Mouse (Mus musculus) midbrain, embryonic 16.5 days (tissue): ENCODE measurements at regions not wholly inside any gene's neighbourhood (a gene's known extent, or its start where the extent isn't known, plus 50 kb on each side); places are given as distances from the start of the nearest gene placed in this dataset.

Source experiments
- ATAC-seq: fragments of 200-750 bp; cut with Nextera tagmentation; 2 replicates; pipeline ENCODE4 v1.8.0; 2017; ENCODE audit warnings: moderate TSS enrichment
- H3K27ac ChIP-seq: fragments of 300-500 bp; sonication (generic); 2 replicates; pipeline ENCODE4 v1.5.1; 2014; ENCODE audit warnings: mild to moderate bottlenecking, low read length, mixed read lengths
- H3K27me3 ChIP-seq: fragments of 300-500 bp; sonication (generic); 2 replicates; pipeline ENCODE4 v1.6.1; 2014; ENCODE audit warnings: low read depth, low read length, mixed read lengths; ENCODE audit not compliant: control insufficient read depth, insufficient read depth
- H3K36me3 ChIP-seq: fragments of 300-500 bp; sonication (generic); 2 replicates; pipeline ENCODE4 v1.6.1; 2014; ENCODE audit warnings: mild to moderate bottlenecking, low read length, moderate library complexity, mixed read lengths; ENCODE audit not compliant: control insufficient read depth, insufficient read depth
- H3K4me1 ChIP-seq: fragments of 300-500 bp; sonication (generic); 2 replicates; pipeline ENCODE4 v1.6.1; 2014; ENCODE audit warnings: mild to moderate bottlenecking, low read length, mixed read lengths; ENCODE audit not compliant: control insufficient read depth, insufficient read depth
- H3K4me2 ChIP-seq: fragments of 300-500 bp; sonication (generic); 2 replicates; pipeline ENCODE4 v1.6.1; 2014; ENCODE audit warnings: mild to moderate bottlenecking, low read length, mixed read lengths
- H3K4me3 ChIP-seq: fragments of 300-500 bp; sonication (generic); 2 replicates; pipeline ENCODE4 v1.5.1; 2014; ENCODE audit warnings: low read depth, mild to moderate bottlenecking, low read length, moderate library complexity, mixed read lengths
- H3K9ac ChIP-seq: fragments of 300-500 bp; sonication (generic); 2 replicates; pipeline ENCODE4 v1.6.1; 2014; ENCODE audit warnings: low read depth, low read length, mixed read lengths
- H3K9me3 ChIP-seq: fragments of 300-500 bp; sonication (generic); replicated peaks from 2 replicates; pipeline ENCODE4 v1.6.1; 2014; ENCODE audit warnings: mild to moderate bottlenecking, low read length, mixed read lengths; ENCODE audit not compliant: control insufficient read depth, poor library complexity, severe bottlenecking
- WGBS: fragments of 180-500 bp; shearing (Covaris S2); extraction: QIAGEN DNeasy Blood & Tissue Kit; methylation state at CpG from one replicate; pipeline ENCODE4 v1.1.7; 2014; 5-methylcytosine and 5-hydroxymethylcytosine counted together

DNA sequence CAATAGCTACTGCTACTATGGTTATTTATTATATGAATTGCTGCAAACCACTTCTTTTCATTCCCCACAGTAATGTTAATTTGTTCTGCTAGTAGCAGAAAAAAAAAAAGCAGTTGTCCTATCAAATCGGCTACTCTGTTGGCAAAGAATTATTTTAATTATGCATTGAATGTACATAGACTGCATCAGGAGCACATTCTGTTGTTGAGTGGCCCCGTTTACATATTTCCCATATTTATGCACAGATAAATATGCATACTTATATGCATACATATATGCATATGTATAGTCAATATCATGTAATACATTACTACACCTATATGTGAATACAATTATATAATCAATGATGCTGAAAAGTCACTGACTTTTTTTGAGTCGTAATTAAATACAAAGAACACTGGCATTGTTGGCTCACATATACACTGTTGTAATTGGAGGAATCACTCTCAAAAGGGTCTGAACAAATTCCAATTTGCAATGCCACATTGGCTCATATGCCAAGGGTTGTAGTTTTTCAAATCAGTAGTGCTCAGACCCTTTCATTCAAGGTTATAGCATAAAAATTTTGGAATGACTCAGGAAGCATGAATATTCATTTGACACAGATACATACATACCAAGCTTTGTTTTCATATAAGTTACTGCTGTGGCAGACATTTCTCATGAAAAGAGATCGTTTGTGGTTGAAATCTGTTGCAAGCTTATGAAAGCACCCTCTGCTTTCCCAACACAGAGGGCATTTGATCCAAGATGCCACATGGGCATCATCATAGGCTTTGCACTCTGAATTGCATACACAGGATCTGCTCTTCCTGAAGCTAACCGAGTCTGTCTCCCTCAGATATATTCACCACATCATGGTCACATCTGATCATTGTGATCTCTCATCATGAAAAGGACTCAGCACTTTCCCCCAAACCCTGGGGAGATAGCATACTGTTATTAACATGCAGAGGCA is 1030.6 kb upstream of the Map3k7 start:
- H3K27ac ChIP-seq: no peak overlapping the region
- H3K9ac ChIP-seq: no peak overlapping the region
- H3K27me3 ChIP-seq: no peaks in the 10 kb centered on the region
- no peak overlapping the region for H3K4me3 ChIP-seq
- no peaks in the 10 kb centered on the region for H3K9me3 ChIP-seq
- WGBS: 70% methylated on average over 5 of the region's 5 CpGs
- ATAC-seq: no peak
- no peak overlapping the region for H3K4me2 ChIP-seq
- H3K36me3 ChIP-seq: no peaks in the 10 kb centered on the region
- 0 out of 2 replicates have a peak, but pooled peaks cover 2% of the 10 kb centered on the region for H3K4me1 ChIP-seq

DNA sequence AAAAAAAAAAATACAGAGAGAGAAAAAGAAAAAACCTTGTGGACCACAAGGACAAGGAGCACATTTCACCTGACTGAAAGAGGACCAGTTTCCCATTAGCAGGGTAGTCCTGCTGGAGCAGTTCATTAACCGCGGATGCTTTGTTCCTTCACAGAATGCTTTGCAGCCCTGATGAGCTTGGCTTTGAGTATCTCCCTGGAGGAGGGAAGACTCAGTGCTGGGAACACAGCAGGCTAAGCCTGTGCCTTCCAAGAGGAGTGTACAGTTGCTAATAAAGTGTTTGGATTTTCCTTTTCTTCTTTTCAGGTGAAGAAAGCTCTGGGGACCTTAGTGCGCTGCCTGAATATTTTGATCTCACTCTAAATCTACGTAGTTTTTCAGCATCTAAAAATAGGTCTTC is 980.3 kb upstream of the Map3k7 start:
- Histone ChIP-seq H3K9ac (no peak overlapping the region), H3K4me3 (no peak overlapping the region), H3K27ac (no peak overlapping the region), H3K36me3 (no peaks in the 10 kb centered on the region), H3K4me2 (no peak overlapping the region), H3K27me3 (no peaks in the 10 kb centered on the region), H3K9me3 (no peaks in the 10 kb centered on the region), H3K4me1 (peaks cover 3% of the 10 kb centered on the region; the same call in 1 of the 2 replicates)
- WGBS: 37% methylated on average over 4 of the region's 4 CpGs
- peak; percentile 67; the same call in 1 of the 2 replicates for ATAC-seq

DNA sequence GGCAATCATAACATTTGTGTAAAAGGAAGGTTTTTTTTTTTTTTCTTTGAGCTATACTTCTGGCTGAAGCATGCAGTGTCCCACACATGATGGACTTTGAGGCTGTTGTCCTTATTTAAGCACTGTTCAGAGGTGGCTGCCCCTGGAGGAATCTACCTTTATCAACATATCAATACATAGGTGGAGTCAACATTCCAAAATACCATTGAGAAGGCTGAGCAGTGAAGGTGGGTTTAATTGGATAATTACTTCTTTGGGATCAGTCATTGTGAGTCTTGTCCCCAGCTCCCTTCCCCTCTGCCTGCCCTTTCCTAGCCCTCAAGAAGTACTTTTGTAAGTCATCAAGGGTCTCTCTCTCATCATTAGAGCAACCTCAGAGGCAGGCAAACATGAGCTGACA is 951.9 kb upstream of the Map3k7 start:
- Histone ChIP-seq H3K9me3 (no peaks in the 10 kb centered on the region), H3K36me3 (no peaks in the 10 kb centered on the region)
- ATAC-seq: no peak

DNA sequence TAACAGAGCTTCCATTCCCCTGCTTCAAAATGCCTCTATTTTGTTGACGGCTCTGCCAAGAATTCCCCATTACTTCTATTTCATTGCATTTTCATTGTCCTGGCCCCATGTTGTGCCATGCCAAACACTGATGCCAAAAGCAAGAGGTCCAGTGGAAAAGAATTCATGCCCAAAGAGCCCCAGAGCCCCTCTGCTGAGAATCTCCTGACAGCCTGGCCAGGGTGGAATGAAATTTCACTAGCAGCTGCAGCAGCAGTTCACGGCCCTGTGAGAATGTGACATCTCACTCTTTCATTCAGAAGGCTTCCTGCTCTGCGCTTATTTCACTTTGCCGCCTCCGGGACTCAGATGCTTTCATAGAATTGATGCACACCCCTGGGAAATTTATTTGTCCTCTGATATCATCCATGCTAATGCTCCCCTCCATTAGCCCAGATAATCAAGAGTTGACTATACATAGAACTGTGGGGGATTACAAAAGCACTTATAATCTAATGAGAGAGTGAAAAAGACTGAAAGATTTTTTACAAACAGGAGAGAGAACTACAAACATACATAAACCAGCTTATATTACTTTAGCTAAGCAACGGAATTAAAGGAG is 911.7 kb upstream of the Map3k7 start:
- no peaks in the 10 kb centered on the region for H3K27me3 ChIP-seq
- no peak overlapping the region for H3K27ac ChIP-seq
- WGBS: 25% methylated on average over 6 of the region's 6 CpGs
- no peak overlapping the region for H3K9ac ChIP-seq
- no peak overlapping the region for H3K4me3 ChIP-seq
- H3K36me3 ChIP-seq: no peaks in the 10 kb centered on the region
- peaks cover 14% of the 10 kb centered on the region for H3K4me1 ChIP-seq
- H3K9me3 ChIP-seq: no peaks in the 10 kb centered on the region
- ATAC-seq: peak; percentile 51
- H3K4me2 ChIP-seq: 0 out of 2 replicates have a peak overlapping the region, but pooled peaks have one; percentile 4

More for the DNA sequence above, 951.9 kb upstream of the Map3k7 start:
- Histone ChIP-seq H3K4me1 (no peaks in the 10 kb centered on the region), H3K4me3 (no peak overlapping the region), H3K4me2 (no peak overlapping the region), H3K27me3 (no peaks in the 10 kb centered on the region), H3K9ac (no peak overlapping the region), H3K27ac (no peak overlapping the region)

DNA sequence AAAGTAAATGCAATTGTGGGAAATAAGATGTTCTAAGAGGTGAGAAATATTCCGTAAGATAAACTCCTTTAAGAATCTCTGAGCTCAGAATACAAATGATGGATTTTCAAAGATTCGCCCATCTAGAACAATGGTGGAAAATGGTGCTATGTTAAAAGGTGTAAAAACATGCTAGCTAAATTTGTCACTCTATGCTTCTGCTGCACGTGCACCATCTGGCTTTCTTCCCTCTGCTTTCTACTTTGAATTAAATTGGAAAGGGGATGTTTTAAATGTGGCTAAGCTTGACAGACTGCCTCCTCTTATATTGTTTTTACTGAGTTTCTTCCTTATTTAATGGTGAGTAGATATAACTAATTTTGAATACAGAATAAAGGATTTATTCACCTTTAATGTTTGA is 887.7 kb upstream of the Map3k7 start:
- ATAC-seq: no peak
- 82% methylated on average over 3 of the region's 3 CpGs for WGBS
- no peaks in the 10 kb centered on the region for H3K27me3 ChIP-seq
- H3K27ac ChIP-seq: no peak overlapping the region
- H3K9me3 ChIP-seq: no peaks in the 10 kb centered on the region
- no peak overlapping the region for H3K4me2 ChIP-seq
- no peak overlapping the region for H3K4me3 ChIP-seq
- H3K36me3 ChIP-seq: no peaks in the 10 kb centered on the region
- no peaks in the 10 kb centered on the region for H3K4me1 ChIP-seq
- H3K9ac ChIP-seq: no peak overlapping the region

DNA sequence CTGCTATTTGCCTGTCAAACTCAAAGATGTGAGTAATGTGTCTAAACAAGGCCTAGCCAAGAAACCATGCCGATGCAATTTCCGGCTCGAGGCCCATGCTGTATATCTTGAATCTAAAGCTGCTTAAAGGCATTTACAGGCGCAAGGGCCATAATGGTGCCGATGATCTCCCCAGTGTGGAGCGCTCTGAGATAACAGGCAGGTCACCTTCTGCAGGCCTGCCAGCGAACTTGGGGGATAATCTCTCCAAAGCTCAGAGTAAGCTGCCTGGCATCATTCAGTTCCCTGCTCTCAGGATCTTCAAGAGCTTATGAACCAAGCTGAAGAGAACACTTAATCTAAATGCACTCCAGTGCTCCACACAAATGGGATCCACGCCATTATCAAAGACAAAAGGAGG is 842.3 kb upstream of the Map3k7 start:
- H3K9ac ChIP-seq: no peak overlapping the region
- no peak overlapping the region for H3K4me2 ChIP-seq
- no peak for ATAC-seq
- peak overlapping the region; percentile 5; the same call in 1 of the 2 replicates for H3K27ac ChIP-seq
- 38% methylated on average over 8 of the region's 8 CpGs for WGBS
- no peak overlapping the region for H3K4me3 ChIP-seq
- no peaks in the 10 kb centered on the region for H3K27me3 ChIP-seq
- H3K36me3 ChIP-seq: no peaks in the 10 kb centered on the region
- H3K9me3 ChIP-seq: no peaks in the 10 kb centered on the region
- no peaks in the 10 kb centered on the region; the same call in 1 of the 2 replicates for H3K4me1 ChIP-seq

DNA sequence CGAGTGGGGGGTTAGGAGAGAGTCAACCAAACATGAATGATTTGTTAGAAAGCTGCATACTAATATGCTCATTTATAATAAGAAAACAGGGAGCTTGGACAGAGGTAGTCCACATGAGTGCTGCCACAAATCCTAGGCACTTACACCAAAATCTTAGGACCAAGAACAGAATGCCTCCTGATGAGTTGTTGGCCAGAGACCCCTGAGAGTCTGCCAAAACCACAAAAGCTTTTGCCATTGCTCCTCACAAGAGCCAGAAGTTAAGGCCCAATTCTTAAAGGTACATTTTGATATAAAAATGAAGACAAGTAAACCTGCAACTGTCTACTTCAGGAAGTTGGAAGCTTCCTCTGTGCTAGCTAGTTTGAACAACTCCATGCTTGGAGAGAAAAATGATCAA is 820.7 kb upstream of the Map3k7 start:
- Histone ChIP-seq H3K27ac (no peak overlapping the region), H3K9me3 (no peaks in the 10 kb centered on the region), H3K27me3 (no peaks in the 10 kb centered on the region), H3K9ac (no peak overlapping the region), H3K36me3 (no peaks in the 10 kb centered on the region), H3K4me2 (no peak overlapping the region), H3K4me1 (no peaks in the 10 kb centered on the region), H3K4me3 (no peak overlapping the region)
- no peak for ATAC-seq
- WGBS: 68% methylated on average over 1 of the region's 1 CpGs

DNA sequence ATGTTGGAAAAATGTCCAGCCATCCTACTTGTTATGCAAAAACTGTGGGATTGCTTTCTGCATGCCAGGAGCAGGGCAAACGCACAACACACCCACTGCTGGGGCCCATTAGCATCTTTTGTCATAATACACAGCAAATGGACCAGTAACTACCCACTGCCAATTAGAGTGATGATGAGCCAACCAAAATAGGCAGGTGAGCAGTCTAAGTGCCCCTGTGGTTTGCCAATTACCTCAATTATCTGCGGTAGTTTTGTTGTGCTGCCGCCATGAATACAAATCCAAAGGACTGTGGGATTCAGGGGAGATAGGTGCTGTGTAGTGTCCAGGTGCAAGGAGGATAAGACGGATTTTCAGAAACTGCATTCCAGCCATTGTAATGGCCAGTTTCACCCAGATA is 796.5 kb upstream of the Map3k7 start:
- H3K4me2 ChIP-seq: no peak overlapping the region
- H3K4me1 ChIP-seq: no peaks in the 10 kb centered on the region
- WGBS: 56% methylated on average over 4 of the region's 4 CpGs
- H3K36me3 ChIP-seq: no peaks in the 10 kb centered on the region
- ATAC-seq: no peak
- H3K27ac ChIP-seq: no peak overlapping the region
- no peaks in the 10 kb centered on the region for H3K9me3 ChIP-seq
- no peaks in the 10 kb centered on the region for H3K27me3 ChIP-seq
- no peak overlapping the region for H3K9ac ChIP-seq
- H3K4me3 ChIP-seq: no peak overlapping the region

DNA sequence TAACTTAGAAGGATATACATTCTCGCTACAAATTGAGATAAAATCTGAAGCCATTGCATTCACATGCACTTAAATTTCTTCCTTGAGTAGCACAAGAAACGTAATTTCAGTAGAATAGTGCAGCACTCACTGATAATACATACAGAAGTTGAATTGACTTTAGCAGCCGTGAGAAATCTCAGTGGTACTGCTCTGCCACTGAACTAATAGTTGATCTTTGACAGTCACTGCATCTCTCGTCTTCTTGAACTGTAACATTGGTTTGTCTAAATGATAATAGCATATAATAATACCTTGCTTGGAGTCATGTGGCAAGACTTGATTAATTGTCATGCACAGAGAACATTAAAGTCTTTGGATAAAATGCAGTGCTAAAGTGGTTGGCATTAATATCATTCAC is 795.5 kb upstream of the Map3k7 start:
- no peaks in the 10 kb centered on the region for H3K36me3 ChIP-seq
- no peak overlapping the region for H3K27ac ChIP-seq
- H3K9me3 ChIP-seq: no peaks in the 10 kb centered on the region
- H3K27me3 ChIP-seq: no peaks in the 10 kb centered on the region
- H3K4me3 ChIP-seq: no peak overlapping the region
- WGBS: 74% methylated on average over 4 of the region's 4 CpGs
- no peak overlapping the region for H3K4me2 ChIP-seq
- H3K9ac ChIP-seq: no peak overlapping the region
- no peak for ATAC-seq
- no peaks in the 10 kb centered on the region for H3K4me1 ChIP-seq
